Mouse (Mus musculus) liver, embryonic 12.5 days (tissue): ENCODE measurements at regions not wholly inside any gene's neighbourhood (a gene's known extent, or its start where the extent isn't known, plus 50 kb on each side); places are given as distances from the start of the nearest gene placed in this dataset.

Source experiments
- ATAC-seq: fragments of 200-750 bp; cut with Nextera tagmentation; 2 replicates; pipeline ENCODE4 v1.8.0; 2017; ENCODE audit warnings: moderate number of reproducible peaks, mild to moderate bottlenecking, moderate library complexity
- H3K27ac ChIP-seq: fragments of 300-500 bp; sonication (generic); 2 replicates; pipeline ENCODE4 v1.5.1; 2016; ENCODE audit warnings: mild to moderate bottlenecking
- H3K27me3 ChIP-seq: fragments of 300-500 bp; sonication (generic); replicated peaks from 2 replicates; pipeline ENCODE4 v1.6.1; 2016; ENCODE audit warnings: mild to moderate bottlenecking, moderate library complexity
- H3K36me3 ChIP-seq: fragments of 300-500 bp; sonication (generic); 2 replicates; pipeline ENCODE4 v1.6.1; 2016; ENCODE audit warnings: mild to moderate bottlenecking, moderate library complexity
- H3K4me1 ChIP-seq: fragments of 300-500 bp; sonication (generic); 2 replicates; pipeline ENCODE4 v1.6.1; 2016
- H3K4me2 ChIP-seq: fragments of 300-500 bp; sonication (generic); 2 replicates; pipeline ENCODE4 v1.6.1; 2016; ENCODE audit warnings: mild to moderate bottlenecking, moderate library complexity
- H3K4me3 ChIP-seq: fragments of 300-500 bp; sonication (generic); 2 replicates; pipeline ENCODE4 v1.5.1; 2016; ENCODE audit warnings: mild to moderate bottlenecking, moderate library complexity
- H3K9ac ChIP-seq: fragments of 300-500 bp; sonication (generic); 2 replicates; pipeline ENCODE4 v1.6.1; 2016; ENCODE audit warnings: mild to moderate bottlenecking, moderate library complexity
- H3K9me3 ChIP-seq: fragments of 300-500 bp; sonication (generic); replicated peaks from 2 replicates; pipeline ENCODE4 v1.6.1; 2016; ENCODE audit warnings: mild to moderate bottlenecking, moderate library complexity
- WGBS: fragments of 180-500 bp; shearing (Covaris S2); methylation state at CpG from one replicate; pipeline ENCODE4 v1.1.7; 2016; ENCODE audit not compliant: insufficient replicate concordance; 5-methylcytosine and 5-hydroxymethylcytosine counted together

GRCm38 (mm10) chr5:29142957-29143356 lies 52.8 kb upstream of the Rnf32 start:
- no peaks in the 10 kb centered on the region for H3K36me3 ChIP-seq
- no peak overlapping the region for H3K9ac ChIP-seq
- H3K9me3 ChIP-seq, result no peaks in the 10 kb centered on the region
- H3K4me3 ChIP-seq, result no peak overlapping the region
- no peaks in the 10 kb centered on the region for H3K4me1 ChIP-seq
- no peak overlapping the region for H3K4me2 ChIP-seq
- no peak overlapping the region for H3K27ac ChIP-seq
- no peak for ATAC-seq
- H3K27me3 ChIP-seq, result no peaks in the 10 kb centered on the region
- WGBS, result 75% methylated on average over 2 of the region's 2 CpGs

- no peak for ATAC-seq
- Histone ChIP-seq H3K9ac (no peak overlapping the region), H3K27me3 (no peaks in the 10 kb centered on the region), H3K4me2 (no peak overlapping the region), H3K36me3 (no peaks in the 10 kb centered on the region), H3K4me3 (no peak overlapping the region), H3K27ac (no peak overlapping the region), H3K9me3 (no peaks in the 10 kb centered on the region), H3K4me1 (no peaks in the 10 kb centered on the region)
- 83% methylated on average over 13 of the region's 13 CpGs for WGBS
Measured at GRCm38 (mm10) chr5:29142502-29142901, 53.3 kb upstream of the Rnf32 start.

GRCm38 (mm10) chr5:29137481-29137880 lies 58.3 kb upstream of the Rnf32 start:
- Histone ChIP-seq H3K27me3 (no peaks in the 10 kb centered on the region), H3K4me3 (no peak overlapping the region), H3K4me2 (no peak overlapping the region), H3K36me3 (no peaks in the 10 kb centered on the region), H3K9ac (no peak overlapping the region), H3K4me1 (no peaks in the 10 kb centered on the region), H3K9me3 (no peaks in the 10 kb centered on the region), H3K27ac (no peak overlapping the region)
- no peak for ATAC-seq
- whole genome bisulfite sequencing, result 64% methylated on average over 5 of the region's 5 CpGs

- H3K9ac ChIP-seq, result no peak overlapping the region
- WGBS, result 63% methylated on average over 3 of the region's 3 CpGs
- no peak overlapping the region for H3K4me2 ChIP-seq
- no peak for ATAC-seq
- no peak overlapping the region for H3K27ac ChIP-seq
- H3K27me3 ChIP-seq, result no peaks in the 10 kb centered on the region
- H3K36me3 ChIP-seq, result no peaks in the 10 kb centered on the region
- H3K4me1 ChIP-seq, result no peaks in the 10 kb centered on the region
- no peaks in the 10 kb centered on the region for H3K9me3 ChIP-seq
- no peak overlapping the region for H3K4me3 ChIP-seq
Measured at GRCm38 (mm10) chr5:29132261-29132660, 63.5 kb upstream of the Rnf32 start.

GRCm38 (mm10) chr5:29131762-29132161 lies 64.0 kb upstream of the Rnf32 start:
- 42% methylated on average over 2 of the region's 2 CpGs for WGBS

GRCm38 (mm10) chr5:29129724-29130123 lies 66.1 kb upstream of the Rnf32 start:
- H3K36me3 ChIP-seq, result no peaks in the 10 kb centered on the region
- no peaks in the 10 kb centered on the region for H3K9me3 ChIP-seq
- H3K4me1 ChIP-seq, result no peaks in the 10 kb centered on the region
- H3K27me3 ChIP-seq, result no peaks in the 10 kb centered on the region
- H3K4me2 ChIP-seq, result no peak overlapping the region
- ATAC-seq, result no peak
- H3K27ac ChIP-seq, result no peak overlapping the region
- 67% methylated on average over 3 of the region's 3 CpGs for WGBS
- H3K9ac ChIP-seq, result no peak overlapping the region
- H3K4me3 ChIP-seq, result no peak overlapping the region

More at GRCm38 (mm10) chr5:29131762-29132161, 64.0 kb upstream of the Rnf32 start:
- no peak for ATAC-seq
- no peaks in the 10 kb centered on the region for H3K27me3 ChIP-seq
- no peaks in the 10 kb centered on the region for H3K9me3 ChIP-seq
- H3K36me3 ChIP-seq, result no peaks in the 10 kb centered on the region
- no peaks in the 10 kb centered on the region for H3K4me1 ChIP-seq
- no peak overlapping the region for H3K4me2 ChIP-seq
- H3K9ac ChIP-seq, result no peak overlapping the region
- no peak overlapping the region for H3K4me3 ChIP-seq
- no peak overlapping the region for H3K27ac ChIP-seq

- H3K4me2 ChIP-seq, result no peak overlapping the region
- 47% methylated on average over 2 of the region's 2 CpGs for WGBS
- H3K4me1 ChIP-seq, result no peaks in the 10 kb centered on the region
- no peaks in the 10 kb centered on the region for H3K27me3 ChIP-seq
- no peaks in the 10 kb centered on the region for H3K9me3 ChIP-seq
- no peaks in the 10 kb centered on the region for H3K36me3 ChIP-seq
- H3K4me3 ChIP-seq, result no peak overlapping the region
- no peak overlapping the region for H3K27ac ChIP-seq
- ATAC-seq, result no peak
- H3K9ac ChIP-seq, result no peak overlapping the region
Measured at GRCm38 (mm10) chr5:29116942-29117341, 78.8 kb upstream of the Rnf32 start.

GRCm38 (mm10) chr5:29112531-29112930 lies 83.3 kb upstream of the Rnf32 start:
- H3K27ac ChIP-seq, result no peak overlapping the region
- no peak overlapping the region for H3K4me3 ChIP-seq
- H3K36me3 ChIP-seq, result no peaks in the 10 kb centered on the region
- ATAC-seq, result no peak
- H3K9ac ChIP-seq, result no peak overlapping the region
- H3K9me3 ChIP-seq, result no peaks in the 10 kb centered on the region
- H3K4me2 ChIP-seq, result no peak overlapping the region
- no peaks in the 10 kb centered on the region for H3K4me1 ChIP-seq
- no peaks in the 10 kb centered on the region for H3K27me3 ChIP-seq

GRCm38 (mm10) chr5:29107276-29107675 lies 88.5 kb upstream of the Rnf32 start:
- H3K4me3 ChIP-seq, result no peak overlapping the region
- H3K36me3 ChIP-seq, result no peaks in the 10 kb centered on the region
- no peak overlapping the region for H3K27ac ChIP-seq
- H3K9ac ChIP-seq, result no peak overlapping the region
- no peaks in the 10 kb centered on the region for H3K9me3 ChIP-seq
- no peaks in the 10 kb centered on the region for H3K4me1 ChIP-seq
- H3K27me3 ChIP-seq, result no peaks in the 10 kb centered on the region
- H3K4me2 ChIP-seq, result no peak overlapping the region
- no peak for ATAC-seq

GRCm38 (mm10) chr5:29083288-29083687 lies 112.5 kb upstream of the Rnf32 start:
- no peaks in the 10 kb centered on the region for H3K27me3 ChIP-seq
- H3K9ac ChIP-seq, result no peak overlapping the region
- no peaks in the 10 kb centered on the region for H3K4me1 ChIP-seq
- no peak for ATAC-seq
- H3K27ac ChIP-seq, result no peak overlapping the region
- no peaks in the 10 kb centered on the region for H3K36me3 ChIP-seq
- WGBS, result 47% methylated on average over 1 of the region's 1 CpGs
- H3K4me2 ChIP-seq, result no peak overlapping the region
- H3K9me3 ChIP-seq, result no peaks in the 10 kb centered on the region
- H3K4me3 ChIP-seq, result no peak overlapping the region

- no peak overlapping the region for H3K4me2 ChIP-seq
- 47% methylated on average over 1 of the region's 1 CpGs for WGBS
- no peak overlapping the region for H3K9ac ChIP-seq
- no peak for ATAC-seq
- no peaks in the 10 kb centered on the region for H3K9me3 ChIP-seq
- H3K27me3 ChIP-seq, result no peaks in the 10 kb centered on the region
- no peaks in the 10 kb centered on the region for H3K36me3 ChIP-seq
- H3K4me1 ChIP-seq, result no peaks in the 10 kb centered on the region
- no peak overlapping the region for H3K4me3 ChIP-seq
- H3K27ac ChIP-seq, result no peak overlapping the region
Measured at GRCm38 (mm10) chr5:29054393-29054792, 141.4 kb upstream of the Rnf32 start.

GRCm38 (mm10) chr5:29036636-29037035 lies 159.2 kb upstream of the Rnf32 start:
- no peaks in the 10 kb centered on the region for H3K36me3 ChIP-seq
- 71% methylated on average over 20 of the region's 20 CpGs for WGBS
- H3K9me3 ChIP-seq, result no peaks in the 10 kb centered on the region
- ATAC-seq, result no peak
- H3K4me2 ChIP-seq, result no peak overlapping the region
- H3K9ac ChIP-seq, result no peak overlapping the region
- H3K4me1 ChIP-seq, result no peaks in the 10 kb centered on the region
- no peaks in the 10 kb centered on the region for H3K27me3 ChIP-seq
- no peak overlapping the region for H3K4me3 ChIP-seq
- no peak overlapping the region for H3K27ac ChIP-seq

- Histone ChIP-seq H3K9me3 (no peaks in the 10 kb centered on the region), H3K4me1 (no peaks in the 10 kb centered on the region), H3K36me3 (no peaks in the 10 kb centered on the region), H3K27me3 (no peaks in the 10 kb centered on the region), H3K4me3 (no peak overlapping the region), H3K9ac (no peak overlapping the region), H3K27ac (no peak overlapping the region), H3K4me2 (no peak overlapping the region)
- 34% methylated on average over 4 of the region's 4 CpGs for WGBS
- no peak for ATAC-seq
Measured at GRCm38 (mm10) chr5:29033462-29033997, 162.3 kb upstream of the Rnf32 start.
